Mouse (Mus musculus) liver, postnatal 0 days (tissue): ENCODE data around the gene Tax1bp1.

Experiments used
- CTCF ChIP-seq: sonication (generic); IDR thresholded peaks from 2 replicates; pipeline ENCODE4 v1.5.1; 2016; ENCODE audit warnings: antibody characterized with exemption, low read depth
- EP300 ChIP-seq: IDR thresholded peaks from 2 replicates; pipeline ENCODE4 v1.6.1; 2016; ENCODE audit warnings: antibody characterized with exemption, low read depth, mild to moderate bottlenecking

DNA sequence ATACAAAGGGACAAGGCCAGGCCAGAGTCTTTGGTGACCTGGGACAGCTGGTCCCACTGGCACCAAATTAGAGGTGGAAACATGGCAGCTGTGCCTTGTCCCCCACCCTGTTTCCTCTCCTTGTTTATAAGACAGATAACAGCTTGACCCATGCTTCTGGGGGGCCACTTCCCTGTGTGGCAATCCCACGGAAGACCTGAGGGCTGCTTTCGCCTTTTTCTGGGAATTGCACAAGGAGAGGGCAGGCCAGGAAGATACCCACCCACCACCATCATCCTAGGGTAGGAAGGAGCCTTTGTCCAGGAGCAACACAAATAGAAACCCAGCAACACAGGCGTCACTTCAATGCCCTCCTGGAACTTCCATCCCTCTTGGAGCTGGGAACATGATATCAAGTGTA is 78.9 kb downstream of the Tax1bp1 start:
- TF ChIP-seq CTCF (no peak), EP300 (peak; percentile 45; the same call in 1 of the 2 replicates)
